Mouse (Mus musculus) effector memory CD4-positive, alpha-beta T cell, adult 5 months (primary cell): Measurements from ENCODE around the gene Slc25a18. TPM values are rescaled to one million over a fixed set of nuclear protein-coding genes. Genes with fewer than 3 reads are reported as not detected.

Experiments used
- polyA plus RNA-seq: library from polyadenylated mRNA; unstranded; fragments of 100-300 nt; shearing (Covaris generic); gene quantifications from one replicate; pipeline ENCODE4 v1.2.1, GENCODE M21; 2017

Slc25a18 gene
- not detected for polyA plus RNA-seq

GRCm38 (mm10) chr6:120773149-120773628, at the start of gene Slc25a18:
Slc25a18 (plus strand) TSS chr6:120773578.

GRCm38 (mm10) chr6:120822307-120822928, 49.0 kb downstream of the Slc25a18 start, which contains the start of gene Atp6v1e1:
Atp6v1e1 (minus strand) TSS chr6:120822793.

GRCm38 (mm10) chr6:120835474-120836374, 62.3 kb downstream of the Slc25a18 start, which contains the start of gene Bcl2l13:
Bcl2l13 (plus strand) TSS chr6:120836212.

Other genes with a start within 250 kb of the Slc25a18 start
- 114 TPM for gene Hdhd5, start 242.3 kb upstream of the Slc25a18 start, polyA plus RNA-seq
- gene Cecr2, start 107.2 kb upstream of the Slc25a18 start, polyA plus RNA-seq, result 0.31 TPM
- gene Atp6v1e1, start 49.2 kb downstream of the Slc25a18 start, polyA plus RNA-seq, result 131 TPM
- 32.8 TPM for gene Bcl2l13, start 62.6 kb downstream of the Slc25a18 start, polyA plus RNA-seq
- gene Bid, start 143.3 kb downstream of the Slc25a18 start, polyA plus RNA-seq, result 13.4 TPM